Mouse (Mus musculus): ENCODE data around the gene Aldh3b3.

DNA sequence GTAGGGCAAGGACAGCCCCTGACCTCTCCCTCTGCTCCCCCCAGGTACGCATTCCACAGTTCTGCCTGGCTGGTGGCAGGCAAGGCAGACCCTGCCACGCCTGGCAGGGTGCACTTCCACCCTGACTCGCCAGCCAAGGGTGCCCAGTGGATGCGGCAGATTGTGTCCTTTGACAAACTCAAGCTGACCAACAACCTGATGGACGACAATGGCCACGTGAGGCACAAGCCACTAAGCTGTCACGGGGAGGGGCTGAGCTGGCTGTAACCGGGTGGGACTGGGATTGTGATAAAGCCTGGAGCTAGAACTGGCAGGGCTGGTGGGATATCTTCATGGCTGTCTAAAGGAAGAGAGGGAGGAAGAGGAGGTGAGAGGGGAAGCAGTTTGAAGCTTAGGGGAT lies 38.8 kb downstream of the Aldh3b3 start:
- TF ChIP-seq CTCF (conservative IDR thresholded peaks at IDR 0.05 in 1 of 2, IDR thresholded peaks at IDR 0.05 in 1 of 2; ENCODE audit: low read depth in 2 of 2, low read length in 2 of 2) = no peak
- TF ChIP-seq POLR2A (IDR thresholded peaks at IDR 0.05; ENCODE audit: low read depth, low read length) = no peak
- no peak for TF ChIP-seq MXI1 (IDR thresholded peaks at IDR 0.05; ENCODE audit: low read depth, low read length)
- TF ChIP-seq JUN (IDR thresholded peaks at IDR 0.05; ENCODE audit: insufficient read depth, low read depth, low read length) = no peak
